Mouse (Mus musculus): ENCODE data around the gene Mdm2.
"Not testable (repeated sequence)": the region's sequence is repeated elsewhere in the genome, so short reads cannot be mapped to it uniquely, and the experiment has no call there.

Gene Mdm2

DNA sequence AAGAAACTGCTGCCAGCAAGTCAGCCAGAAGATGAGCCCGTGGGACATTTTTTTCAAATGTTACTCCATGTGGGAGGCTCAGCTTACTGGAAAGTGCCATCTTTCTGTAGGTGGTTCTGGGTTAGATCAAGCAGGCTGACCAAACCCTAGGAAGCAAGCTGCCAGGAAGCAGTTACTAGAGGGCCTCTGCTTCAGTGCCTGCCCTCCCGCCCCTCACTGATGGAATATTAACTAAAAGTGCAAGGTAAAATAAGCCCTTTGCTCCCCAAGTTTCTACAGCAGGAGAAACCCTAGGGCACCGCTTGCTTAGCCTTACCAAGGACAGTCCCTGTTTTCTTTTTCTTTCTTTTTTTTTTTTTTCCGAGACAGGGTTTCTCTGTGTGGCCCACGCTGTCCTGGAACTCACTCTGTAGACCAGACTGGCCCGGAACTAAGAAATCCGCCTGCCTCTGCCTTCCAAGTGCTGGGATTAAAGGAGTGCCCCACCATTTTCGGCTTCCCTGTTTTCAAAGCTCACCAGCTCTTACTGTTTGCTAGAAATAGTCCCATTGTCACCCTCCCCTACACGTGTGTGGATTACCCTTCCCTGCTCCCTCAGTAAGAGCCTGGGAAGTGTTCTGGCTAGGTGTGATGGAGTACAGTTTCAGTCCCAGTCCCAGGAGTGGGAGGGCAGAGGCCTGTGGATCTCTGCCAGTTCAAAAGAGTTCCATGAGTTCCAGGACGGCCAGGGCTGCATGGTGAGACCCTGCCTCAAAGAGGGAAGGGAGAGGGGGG, 37.9 kb upstream of the Mdm2 start:
- no peak for DNase-seq (ENCODE audit: low read depth)

DNA sequence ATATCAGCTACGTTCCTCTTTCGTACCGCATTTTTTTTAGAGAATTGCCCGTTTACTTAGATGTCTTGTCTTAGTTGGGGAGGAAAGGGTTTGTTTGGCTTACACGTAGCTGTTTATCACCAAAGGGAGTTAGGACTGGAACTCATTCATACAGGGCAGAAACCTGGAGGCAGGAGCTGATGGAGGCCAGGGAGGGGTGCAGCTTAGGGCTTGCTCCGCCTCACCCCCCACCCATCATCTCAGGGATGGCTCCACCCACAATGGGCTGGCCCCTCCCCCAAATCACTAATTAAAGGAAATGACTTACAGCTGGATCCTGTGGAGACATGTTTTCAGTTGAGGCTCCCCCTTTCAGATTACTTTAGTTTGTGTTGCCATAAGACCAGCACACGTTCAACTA, 37.2 kb upstream of the Mdm2 start:
- no peak for DNase-seq (ENCODE audit: low read depth)

DNA sequence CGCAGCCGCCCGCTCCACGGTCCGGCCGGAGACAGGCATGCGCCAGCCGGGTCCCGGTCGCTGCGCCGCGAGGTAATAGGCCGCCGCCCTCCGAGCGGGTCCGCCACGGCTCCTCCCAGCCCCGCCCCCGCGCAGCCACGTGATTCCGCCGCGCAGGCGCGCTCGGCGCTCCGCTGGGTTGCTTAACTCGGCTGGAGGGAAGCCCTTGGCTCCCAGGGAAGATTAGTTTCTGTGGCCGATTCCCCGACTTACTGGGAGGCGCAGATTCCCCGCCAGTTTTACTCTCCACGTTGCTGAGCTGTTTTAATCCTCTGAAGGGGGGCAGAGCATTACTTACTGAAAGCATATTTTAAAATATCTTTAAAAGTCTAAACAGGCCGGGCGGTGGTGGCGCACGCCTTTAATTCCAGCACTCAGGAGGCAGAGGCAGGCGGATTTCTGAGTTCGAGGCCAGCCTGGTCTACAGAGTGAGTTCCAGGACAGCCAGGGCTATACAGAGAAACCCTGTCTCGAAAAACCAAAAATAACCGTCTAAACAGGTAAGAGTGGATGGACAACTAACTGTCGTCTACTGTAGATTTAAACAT, 35.8 kb upstream of the Mdm2 start, which contains the start of gene Slc35e3:
Gene Slc35e3 (minus strand): TSS at position 69 of the 587 bp plus-strand sequence.
- DNase-seq (ENCODE audit: low read depth), result peak; percentile 95

DNA sequence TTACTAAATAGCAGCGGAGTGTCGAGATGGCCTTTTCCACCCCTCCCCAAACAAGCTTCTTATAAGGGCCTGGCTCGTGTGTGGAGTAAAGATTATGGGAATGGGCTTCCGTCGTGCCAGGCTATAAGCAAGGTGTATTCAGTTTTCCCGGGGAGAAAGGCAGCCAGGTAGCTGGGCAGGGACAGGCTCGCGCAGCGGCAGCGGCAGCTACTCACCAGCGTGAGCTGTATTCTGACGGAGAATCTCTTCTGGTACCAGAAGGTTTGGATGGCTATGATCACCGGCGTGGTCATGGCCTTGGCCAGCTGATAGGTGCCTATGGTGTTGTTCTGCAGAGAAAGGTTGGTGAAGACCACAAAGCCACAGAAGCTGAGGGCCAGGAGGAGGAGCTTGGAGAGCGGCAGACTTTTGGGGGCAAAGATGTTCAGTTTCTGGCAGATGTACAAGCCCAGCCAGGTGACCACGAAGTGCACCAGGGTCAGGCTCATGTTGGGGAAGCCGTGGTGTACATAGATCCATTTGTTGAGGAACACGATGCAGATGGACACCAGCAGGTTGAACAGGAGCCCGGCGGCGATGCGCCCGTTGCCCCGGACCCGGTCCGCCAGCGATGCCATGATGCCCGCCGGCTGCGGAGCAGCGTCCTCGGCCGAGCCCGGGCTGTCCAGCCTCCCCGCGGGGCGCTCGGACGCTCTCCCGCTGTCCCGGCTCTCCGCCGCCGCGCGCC, 35.2 kb upstream of the Mdm2 start:
- peak; percentile 38 for DNase-seq (ENCODE audit: low read depth)

DNA sequence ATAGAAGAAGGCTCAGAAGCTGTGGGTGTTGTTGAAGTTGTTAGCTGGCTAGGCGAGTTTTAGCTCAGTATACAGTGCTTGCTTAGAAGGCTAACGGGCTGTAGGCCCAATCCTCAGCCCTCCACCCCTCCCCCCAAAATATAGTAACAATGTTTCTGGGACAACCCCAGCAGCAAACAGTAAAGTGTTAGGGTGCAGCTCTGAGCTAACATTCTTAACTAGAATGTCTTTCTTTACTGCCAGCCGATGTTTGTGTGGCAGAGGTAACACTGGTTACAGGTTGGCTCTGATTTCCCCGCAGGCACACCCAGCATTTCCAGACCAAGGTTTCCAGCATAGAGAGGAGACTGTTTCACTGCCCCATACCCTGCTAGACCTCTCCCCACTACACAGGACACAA, 33.4 kb upstream of the Mdm2 start:
- DNase-seq (ENCODE audit: low read depth), result no peak

DNA sequence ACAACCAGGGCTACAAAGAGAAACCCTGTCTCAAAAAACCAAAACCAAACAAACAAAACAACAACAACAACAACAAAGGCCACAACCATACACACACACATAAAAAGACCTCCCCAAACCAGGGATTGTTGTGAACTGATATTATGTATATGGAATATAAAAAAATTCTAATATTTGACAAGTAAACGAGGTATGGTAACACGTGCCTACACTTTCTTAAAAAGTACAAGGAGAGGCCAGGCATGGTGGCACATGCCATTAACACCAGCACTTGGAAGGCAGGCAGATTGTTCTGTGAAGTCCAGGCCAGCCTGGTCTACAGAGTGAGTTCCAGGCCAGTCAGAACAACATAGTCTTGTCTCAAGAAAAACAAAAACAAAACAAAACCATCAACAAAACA, 32.6 kb upstream of the Mdm2 start:
- DNase-seq (ENCODE audit: low read depth), result no peak

DNA sequence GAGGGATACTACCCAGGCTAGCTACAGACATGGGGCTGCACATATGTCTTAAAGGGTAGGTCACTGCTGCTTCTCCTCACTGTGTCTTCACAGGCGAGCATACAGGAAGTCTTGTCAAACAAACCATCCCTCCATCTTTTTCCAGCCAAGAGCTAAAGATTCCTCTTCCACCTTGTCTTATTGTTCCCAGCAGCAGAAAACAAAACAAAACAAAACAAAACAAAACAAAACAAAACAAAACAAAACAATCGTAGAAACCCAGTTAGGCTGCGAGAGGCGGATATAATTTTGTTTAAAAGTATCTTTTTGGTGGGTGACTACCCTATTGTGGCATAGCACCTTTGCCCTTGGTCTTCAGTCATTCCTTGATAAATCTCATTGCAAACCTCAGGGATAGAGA, 32.1 kb upstream of the Mdm2 start:
- no peak for DNase-seq (ENCODE audit: low read depth)

DNA sequence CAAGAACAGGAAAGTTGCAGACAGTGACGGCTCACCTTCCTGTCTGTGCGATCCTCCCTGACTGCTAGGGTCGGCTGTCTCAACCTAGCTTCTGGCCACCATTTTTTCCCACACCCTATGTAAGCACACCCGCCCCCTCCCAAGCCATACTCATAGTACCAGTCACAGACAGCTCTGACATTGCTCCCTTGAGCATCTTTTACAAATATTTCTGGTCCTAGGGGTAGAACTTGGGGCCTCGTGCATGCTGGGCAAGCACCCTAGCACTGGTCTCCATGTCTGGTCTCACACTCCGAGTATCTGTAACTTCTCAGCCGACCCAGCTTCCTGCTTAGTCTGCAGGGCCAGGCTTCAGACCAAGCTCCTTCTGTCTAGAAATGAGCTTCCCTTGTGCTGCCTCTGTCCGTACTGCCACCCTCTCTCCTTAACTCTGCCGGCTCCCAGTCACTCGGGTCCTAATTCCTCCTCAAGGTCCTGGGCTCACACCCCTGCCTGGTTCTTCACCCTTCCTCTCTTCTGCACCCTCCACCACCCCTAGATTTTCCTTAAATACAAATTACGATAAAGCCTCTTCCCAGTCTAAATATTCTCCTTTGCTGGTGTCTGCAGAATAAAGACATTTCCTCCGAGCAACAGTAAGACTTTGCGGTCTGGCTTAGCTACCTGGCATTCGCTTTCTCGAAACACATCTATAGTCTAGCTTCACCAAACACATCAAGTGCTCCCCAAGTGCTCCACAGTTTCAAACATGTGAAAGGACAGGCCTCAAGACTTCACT, 31.3 kb upstream of the Mdm2 start:
- DNase-seq (ENCODE audit: low read depth), result no peak

DNA sequence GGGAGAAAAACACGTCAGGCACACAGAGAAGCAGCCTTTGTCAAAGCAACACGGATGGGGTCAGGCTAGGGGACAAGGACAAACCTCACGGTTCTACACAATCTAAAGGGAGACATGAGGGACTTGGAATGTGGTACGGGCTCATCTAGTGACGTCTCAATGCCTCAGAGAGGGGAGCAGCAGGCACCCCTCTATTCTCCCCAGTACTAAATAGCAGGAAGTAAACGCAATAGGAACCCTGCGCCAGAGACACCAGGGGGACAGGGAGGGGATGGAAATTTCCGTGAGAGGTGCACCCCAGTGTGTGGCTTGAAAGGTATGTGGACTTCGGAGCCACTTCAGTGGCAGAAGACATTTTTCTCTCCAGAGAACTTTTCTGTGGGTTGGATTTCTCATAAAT, 30.4 kb upstream of the Mdm2 start:
- DNase-seq (ENCODE audit: low read depth), result no peak

DNA sequence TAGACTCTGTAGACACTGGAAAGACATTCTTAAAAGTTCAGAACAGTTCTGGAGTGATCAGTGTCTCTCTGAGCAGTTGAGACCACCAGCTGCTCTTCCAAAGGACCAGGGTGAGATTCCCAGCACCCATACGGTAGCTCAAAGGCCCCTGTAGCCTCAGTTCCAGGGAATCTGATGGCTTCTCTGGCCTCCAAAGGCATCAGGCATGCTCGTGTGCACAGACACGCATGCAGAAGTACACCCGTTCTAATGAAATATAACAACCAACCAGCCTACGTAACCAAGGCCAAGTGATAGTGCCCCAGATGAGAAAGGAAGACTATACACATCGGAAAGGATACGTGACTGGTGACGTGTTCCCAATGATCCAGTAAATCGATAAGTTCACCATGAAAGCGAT, 29.6 kb upstream of the Mdm2 start:
- DNase-seq (ENCODE audit: low read depth), result no peak

DNA sequence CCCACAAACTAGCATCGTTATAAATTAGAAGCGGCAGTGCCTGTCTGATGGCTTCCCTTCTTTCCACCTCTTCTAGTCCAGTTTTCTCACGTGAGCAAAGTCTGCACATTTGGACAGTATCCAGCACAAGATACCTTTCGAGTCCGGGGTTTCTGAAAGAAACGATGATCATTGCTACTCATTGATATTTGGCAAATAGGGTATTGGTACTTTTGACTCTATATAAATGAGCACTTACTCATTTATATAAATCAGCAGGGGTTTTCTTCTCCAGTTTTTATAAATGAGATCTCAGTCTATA, 29.0 kb upstream of the Mdm2 start:
- no peak for DNase-seq (ENCODE audit: low read depth)

DNA sequence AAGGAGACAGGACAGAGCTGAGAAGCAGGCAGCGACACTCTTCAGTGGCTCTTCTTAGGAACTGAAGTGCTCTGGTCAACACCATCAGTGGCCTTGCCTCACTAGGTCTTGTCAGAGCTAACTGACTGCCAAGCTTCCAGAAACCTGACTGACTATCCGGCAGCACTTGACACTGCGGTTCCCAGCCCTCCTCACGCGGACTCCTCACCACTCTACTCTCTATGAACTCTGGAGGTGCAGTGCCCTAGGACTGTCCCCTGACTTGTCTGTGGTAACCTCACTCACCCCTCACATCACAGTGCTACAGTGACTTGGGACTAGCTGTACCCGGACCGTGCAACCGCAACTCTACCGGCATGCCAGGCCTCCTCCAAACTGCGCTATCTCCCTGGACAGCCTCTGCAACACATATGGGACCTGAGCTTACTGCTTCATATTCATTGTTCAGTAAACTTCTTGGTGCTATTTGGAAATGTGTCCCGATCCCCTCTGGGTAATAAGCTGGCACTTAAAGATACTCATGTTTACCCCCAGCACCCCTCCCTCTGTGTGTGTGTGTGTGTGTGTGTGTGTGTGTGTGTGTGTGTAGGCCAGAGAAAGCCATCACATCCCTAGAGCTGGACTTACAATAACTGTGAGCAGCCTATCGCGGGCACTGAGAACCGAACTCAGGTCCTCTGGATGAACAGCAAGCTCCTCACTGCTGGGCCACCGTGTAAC, 28.5 kb upstream of the Mdm2 start:
- no peak for DNase-seq (ENCODE audit: low read depth)

DNA sequence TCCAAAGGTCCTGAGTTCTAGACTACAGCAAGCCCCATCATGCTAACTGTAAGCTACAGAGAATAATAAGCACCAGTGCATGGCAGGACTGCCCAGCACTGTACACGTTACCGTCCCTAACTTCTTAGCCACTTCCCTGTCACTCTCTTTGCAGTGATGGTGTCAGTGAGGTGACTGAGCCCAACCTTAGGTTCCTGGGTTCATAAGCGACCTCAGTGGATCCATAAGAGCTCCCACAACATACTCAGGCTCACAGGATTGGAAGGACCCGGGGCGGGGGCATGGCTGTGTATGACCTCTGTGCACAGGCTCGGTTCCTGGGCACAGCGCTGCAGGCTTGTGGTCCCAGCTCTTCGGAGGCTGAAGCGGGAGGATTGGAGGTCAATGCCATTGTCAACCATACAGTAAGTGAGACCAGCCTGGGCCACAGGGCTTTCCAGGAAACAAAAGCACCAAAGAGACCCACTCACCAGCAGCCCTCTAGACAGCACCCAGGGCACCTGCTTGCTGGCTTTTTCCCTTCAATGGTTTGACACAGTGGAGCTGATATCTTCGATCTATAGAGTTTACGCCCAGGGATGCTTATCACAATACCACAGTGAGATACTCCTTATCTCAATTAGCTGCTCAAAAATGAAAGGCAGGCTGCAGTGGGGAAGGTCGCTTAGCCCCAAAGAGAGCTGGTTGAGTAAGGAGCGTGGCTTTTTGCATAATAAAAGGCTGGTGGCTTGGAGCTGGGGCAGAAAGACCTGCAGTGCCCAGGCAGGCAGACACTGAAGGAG, 27.8 kb upstream of the Mdm2 start:
- no peak for DNase-seq (ENCODE audit: low read depth)

DNA sequence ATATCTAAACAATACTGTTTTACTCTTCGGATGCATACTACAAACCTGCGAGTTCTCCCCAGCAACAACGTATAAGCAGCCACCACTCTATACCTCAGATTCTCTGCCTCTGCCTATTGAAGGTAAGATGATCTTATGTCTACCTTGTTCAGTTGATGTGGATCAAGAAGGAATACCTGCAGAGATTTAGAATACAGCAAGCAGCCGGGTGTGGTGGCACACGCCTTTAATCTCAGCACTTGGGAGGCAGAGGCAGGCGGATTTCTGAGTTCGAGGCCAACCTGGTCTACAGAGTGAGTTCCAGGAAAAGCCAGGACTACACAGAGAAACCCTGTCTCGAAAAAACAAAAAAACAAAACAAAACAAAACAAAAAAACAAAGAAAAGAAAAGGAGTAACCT, 26.9 kb upstream of the Mdm2 start:
- not testable (repeated sequence) for DNase-seq (ENCODE audit: low read depth)

DNA sequence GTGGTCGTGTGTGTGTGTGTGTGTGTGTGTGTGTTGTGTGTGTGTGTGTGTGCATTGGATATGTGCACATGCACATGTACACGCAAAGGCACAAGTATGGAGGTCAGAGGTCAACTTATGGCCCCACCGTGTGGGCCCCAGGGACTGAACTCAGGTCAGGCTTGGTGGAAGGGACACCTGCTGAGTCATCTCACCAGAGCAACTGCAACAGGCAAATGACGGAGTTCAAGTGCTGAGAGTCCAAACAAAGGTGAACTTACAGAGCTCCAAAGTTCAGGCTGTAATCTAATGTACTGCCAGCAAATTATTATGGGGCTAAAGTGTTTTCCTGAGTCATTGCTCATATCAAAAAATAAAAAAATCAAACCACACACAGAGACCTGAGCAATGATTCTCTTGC, 26.5 kb upstream of the Mdm2 start:
- no peak for DNase-seq (ENCODE audit: low read depth)

DNA sequence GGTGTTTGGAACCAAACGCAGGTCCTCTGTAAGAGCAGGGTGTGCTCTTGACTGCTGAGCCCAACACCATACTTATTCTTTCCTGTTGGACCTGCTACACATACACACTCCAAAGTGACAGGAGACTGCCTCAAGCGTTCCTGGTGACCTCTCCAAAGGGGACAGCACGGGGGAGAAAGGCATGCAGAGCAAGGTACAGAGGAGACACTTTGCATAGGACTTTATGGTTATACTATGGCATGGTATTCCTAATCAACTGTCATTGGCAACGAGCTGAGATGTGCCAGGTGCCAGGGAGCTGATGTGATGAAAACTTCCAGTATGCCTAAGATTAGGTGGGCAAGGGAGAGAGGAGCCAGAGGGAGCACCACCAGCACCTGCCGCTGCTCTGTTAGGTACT, 26.0 kb upstream of the Mdm2 start:
- no peak for DNase-seq (ENCODE audit: low read depth)

DNA sequence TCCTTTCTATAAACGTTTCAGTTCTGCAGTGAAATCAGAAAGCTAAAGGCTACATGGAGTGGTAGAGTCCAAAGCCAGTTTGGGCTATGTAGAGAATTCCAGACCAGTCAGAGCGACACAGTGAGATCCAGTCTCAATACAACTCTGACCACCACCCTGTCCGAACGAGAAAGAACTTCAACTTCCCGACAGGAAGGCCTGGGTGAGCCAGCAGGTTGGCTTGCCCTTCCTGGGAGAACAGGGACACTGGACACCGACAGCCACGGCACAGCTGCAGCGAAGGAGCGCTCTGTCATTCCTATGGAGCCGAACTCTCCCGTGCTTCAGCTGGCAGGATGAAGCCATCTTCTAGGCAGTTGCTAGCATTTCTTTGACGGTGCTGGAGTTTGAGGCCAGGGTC, 24.8 kb upstream of the Mdm2 start:
- not testable (repeated sequence) for DNase-seq (ENCODE audit: low read depth)

DNA sequence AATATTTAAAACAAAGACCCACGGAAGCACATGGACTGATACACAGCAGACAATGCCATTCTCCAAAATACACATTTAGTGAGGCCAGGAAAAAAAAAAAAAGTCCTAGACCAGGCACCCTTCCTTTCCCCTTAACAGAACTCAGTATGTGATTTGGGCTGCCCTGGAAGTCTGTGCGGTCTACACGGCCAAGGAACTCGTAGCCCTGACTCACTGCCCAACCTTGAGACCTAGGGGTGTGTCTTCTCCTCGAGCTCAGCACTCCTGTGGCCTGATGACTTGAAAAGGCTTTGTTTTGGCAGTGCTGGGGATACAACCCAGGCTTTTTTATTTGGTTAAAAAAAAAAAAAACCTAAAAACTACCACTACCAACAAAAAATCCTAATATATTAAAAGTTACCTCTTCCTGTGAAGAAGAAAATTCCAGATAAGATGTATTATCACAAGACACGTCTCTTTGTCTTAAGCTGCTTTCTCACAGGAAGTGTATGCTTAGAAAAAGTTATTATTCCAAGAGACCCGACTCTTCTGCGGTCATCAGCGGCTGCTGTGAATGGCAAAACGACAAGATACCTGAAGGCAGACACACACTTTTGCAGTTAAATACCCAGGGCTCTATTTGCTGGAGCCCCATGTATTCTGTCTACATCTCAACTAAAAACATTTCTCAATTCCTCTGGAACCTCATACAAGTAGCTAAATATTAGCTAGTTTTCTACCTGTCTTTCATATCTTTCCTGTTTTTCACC, 23.7 kb upstream of the Mdm2 start:
- DNase-seq (ENCODE audit: low read depth), result not testable (repeated sequence)

DNA sequence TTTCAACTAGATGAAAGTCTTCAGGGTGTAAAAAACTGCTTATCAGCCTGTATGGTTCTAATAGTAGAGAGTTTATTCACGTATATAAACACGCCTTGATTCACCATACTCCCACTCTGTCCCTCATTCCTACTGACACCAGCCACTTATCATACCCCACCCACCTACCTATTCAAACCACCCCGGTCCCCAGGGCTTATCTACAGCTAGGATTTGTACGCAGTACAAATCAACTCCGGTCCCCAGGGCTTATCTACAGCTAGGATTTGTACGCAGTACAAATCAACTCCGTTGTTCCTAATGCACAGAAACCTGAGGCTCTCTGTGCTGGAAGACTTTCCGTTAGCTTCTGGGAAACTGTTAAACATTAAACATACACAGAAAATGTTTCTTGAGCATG, 23.1 kb upstream of the Mdm2 start:
- not testable (repeated sequence) for DNase-seq (ENCODE audit: low read depth)

DNA sequence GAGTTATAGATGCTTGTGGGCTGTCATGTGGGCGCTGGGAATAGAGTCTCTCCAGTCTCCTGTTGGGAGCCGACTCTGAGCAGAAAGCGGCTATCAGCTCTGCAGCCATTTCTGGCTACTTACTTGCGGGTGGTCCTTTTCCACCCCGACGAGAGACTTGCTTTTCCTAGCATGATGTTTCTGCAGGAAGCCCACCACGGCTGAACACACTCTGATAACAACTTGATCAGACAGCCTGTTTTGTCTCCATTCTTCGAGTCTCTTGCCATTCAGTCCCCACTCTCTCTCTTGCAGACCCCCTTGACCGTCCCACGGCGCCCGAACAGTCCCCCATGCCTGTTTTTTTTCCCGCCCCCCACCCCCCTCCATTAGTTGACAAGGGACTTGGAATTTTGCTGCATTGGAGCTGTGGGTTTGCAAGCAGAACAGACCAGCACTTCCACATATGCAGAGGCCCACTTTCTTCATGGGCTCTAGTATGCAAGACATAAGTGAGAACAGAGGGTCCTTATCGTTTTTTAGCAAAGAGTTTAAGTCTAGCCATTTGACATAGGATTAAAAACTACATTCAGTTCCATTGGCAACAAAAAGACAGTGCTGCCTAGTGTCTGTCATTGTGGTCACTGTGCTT, 22.5 kb upstream of the Mdm2 start:
- no peak for DNase-seq (ENCODE audit: low read depth)

Measured in induced T-regulatory cell, adult 2 months (primary cell).